Mouse (Mus musculus) c-Kit-positive CD71-positive TER-119-negative erythroid progenitor cells, embryonic 14.5 days (primary cell): ENCODE results near the gene Ifi213.
"Not testable (repeated sequence)": the region's sequence is repeated elsewhere in the genome, so short reads cannot be mapped to it uniquely, and the experiment has no call there.

Source experiments
- DNase-seq: peaks from one replicate; pipeline ENCODE4 v3.0.0-alpha.2; 2013; ENCODE audit warnings: low read depth

Ifi213 gene

GRCm38 (mm10) chr1:173598838-173599494, at the start of gene Ifi213:
TSS of gene Ifi213 (minus strand) at chr1:173599274.
- DNase-seq = not testable (repeated sequence)

- DNase-seq = no peak
These were observed 46.3 kb upstream of the Ifi213 start for GRCm38 (mm10) chr1:173645393-173645792.

GRCm38 (mm10) chr1:173633969-173634645, 35.0 kb upstream of the Ifi213 start:
- DNase-seq = no peak

GRCm38 (mm10) chr1:173630622-173631021, 31.5 kb upstream of the Ifi213 start, which contains the start of gene Ifi209:
TSS of gene Ifi209 (plus strand) at chr1:173630917.
- not testable (repeated sequence) for DNase-seq

- no peak for DNase-seq
These were observed 27.6 kb upstream of the Ifi213 start for GRCm38 (mm10) chr1:173626686-173627085.

GRCm38 (mm10) chr1:173624052-173624451, 25.0 kb upstream of the Ifi213 start:
- DNase-seq = no peak

GRCm38 (mm10) chr1:173622216-173622615, 23.1 kb upstream of the Ifi213 start:
- DNase-seq = not testable (repeated sequence)

- DNase-seq = not testable (repeated sequence)
These were observed 11.2 kb upstream of the Ifi213 start for GRCm38 (mm10) chr1:173610291-173610690.

- DNase-seq = not testable (repeated sequence)
These were observed 9.4 kb downstream of the Ifi213 start for GRCm38 (mm10) chr1:173589698-173590097.

GRCm38 (mm10) chr1:173579921-173580585, 19.0 kb downstream of the Ifi213 start:
- no peak for DNase-seq

GRCm38 (mm10) chr1:173579079-173579478, 20.0 kb downstream of the Ifi213 start:
- no peak for DNase-seq

GRCm38 (mm10) chr1:173550491-173551050, 48.5 kb downstream of the Ifi213 start:
- DNase-seq = not testable (repeated sequence)

- not testable (repeated sequence) for DNase-seq
These were observed 50.3 kb downstream of the Ifi213 start for GRCm38 (mm10) chr1:173548798-173549197.

- not testable (repeated sequence) for DNase-seq
These were observed 63.3 kb downstream of the Ifi213 start, which contains the start of gene Ifi214 for GRCm38 (mm10) chr1:173535791-173536190. TSS of gene Ifi214 (minus strand) at chr1:173535957.

- no peak for DNase-seq
These were observed 77.6 kb downstream of the Ifi213 start for GRCm38 (mm10) chr1:173521452-173521851.
